Mouse (Mus musculus) right cerebral cortex, postnatal 25 days (tissue): ENCODE measurements at regions not wholly inside any gene's neighbourhood (a gene's known extent, or its start where the extent isn't known, plus 50 kb on each side); places are given as distances from the start of the nearest gene placed in this dataset.
"Not testable (repeated sequence)": the region's sequence is repeated elsewhere in the genome, so short reads cannot be mapped to it uniquely, and the experiment has no call there.

Experiments used
- DNase-seq: peaks from one replicate; pipeline ENCODE4 v3.0.0; 2022

DNA sequence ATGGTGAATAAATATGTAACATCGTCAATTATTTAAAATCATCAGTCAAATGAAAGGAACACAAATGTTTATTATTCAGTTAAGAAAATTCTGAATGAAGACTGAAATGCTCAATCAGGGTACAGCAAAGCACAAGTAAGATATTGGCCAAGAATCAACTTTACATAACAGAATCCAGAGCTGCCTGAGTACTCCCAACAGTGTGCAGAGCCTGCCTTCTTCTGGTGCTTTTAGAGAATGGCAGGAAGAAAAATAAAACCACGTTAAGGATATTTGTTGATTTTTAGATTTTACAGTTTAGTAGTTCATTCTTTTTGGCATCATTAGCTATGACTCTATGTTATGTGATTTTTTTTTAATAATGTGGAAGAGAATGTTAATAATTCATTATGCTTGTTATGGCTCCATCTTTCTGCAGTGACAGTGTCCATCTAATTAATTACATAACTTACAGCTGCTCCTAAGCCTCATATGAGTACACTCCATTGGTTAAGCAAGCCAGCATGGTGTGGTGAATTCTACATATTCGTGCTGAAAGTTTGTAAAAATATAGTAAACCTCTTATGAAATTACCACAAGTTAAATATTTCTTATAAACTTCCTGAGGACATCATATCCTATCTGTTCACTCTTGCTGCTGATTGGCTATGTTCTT, 579.0 kb downstream of the Kcna4 start:
- no peak for DNase-seq

DNA sequence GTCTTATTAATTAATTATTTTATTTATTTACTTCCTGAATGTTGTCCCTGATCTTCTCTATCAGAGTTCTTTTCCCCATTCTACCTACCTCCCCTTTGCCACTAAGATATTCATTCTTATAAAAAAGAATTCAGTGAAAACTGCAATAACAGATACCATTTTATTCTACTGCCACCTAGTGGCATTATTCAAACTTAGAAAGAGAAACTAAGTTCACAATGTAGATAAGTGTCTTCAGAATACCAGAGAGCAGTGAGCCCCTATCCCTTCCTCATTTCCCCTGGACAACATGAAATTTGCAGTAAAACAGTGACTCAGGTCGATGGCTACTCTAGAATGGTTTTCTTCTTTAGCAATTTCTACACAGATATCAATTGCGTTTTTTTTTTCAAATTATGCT, 589.2 kb downstream of the Kcna4 start:
- DNase-seq = no peak

DNA sequence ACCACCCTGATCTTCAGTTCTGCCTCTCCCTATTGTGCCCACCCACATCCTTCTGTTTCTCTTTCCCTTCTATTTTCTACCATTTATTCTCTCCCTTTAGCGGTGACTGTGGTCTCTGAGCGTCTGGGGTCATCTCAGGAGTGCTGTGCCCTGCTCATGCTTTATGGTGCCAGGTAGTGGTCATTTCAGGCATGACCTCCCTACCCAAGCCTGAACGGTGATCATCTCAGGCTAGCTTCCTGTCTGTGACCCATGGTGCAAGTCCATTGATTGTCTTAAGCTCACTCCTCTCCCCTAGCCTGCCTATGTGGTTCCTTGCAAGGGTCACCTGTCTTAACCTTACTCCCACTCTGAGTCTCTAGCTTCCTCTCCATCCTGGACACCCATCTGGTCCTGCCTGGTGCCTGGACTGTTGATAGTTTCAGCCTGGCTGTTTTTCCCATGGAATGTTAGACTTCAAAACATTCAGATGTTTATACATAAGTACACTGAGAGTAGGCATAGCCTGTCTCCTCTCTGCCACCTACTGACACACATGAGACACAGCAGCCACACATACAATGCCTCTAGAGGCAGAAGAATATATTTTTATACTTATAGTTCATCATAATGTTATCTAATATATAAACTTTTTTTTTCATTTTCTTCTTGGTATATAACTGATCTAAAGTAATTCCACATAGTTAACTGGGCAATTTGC, 595.8 kb downstream of the Kcna4 start:
- DNase-seq = no peak

DNA sequence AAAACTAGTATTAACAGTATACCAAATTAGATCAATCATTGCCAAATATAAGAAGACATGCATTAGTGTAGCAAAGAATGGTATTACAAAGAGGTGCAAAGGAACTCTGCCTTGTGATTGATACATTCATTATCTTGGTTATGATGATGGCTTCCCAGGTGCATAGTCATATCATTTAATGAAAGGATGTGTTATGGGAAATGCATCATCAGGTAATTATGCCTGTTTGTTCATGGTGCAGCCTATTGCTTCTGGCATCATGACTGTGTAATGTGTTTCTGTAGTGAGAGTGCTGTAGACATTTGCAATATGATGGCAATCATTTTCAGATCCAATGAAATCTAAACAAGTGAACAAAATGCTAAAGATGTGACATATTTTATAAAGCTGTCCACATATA, 597.8 kb downstream of the Kcna4 start:
- no peak for DNase-seq

DNA sequence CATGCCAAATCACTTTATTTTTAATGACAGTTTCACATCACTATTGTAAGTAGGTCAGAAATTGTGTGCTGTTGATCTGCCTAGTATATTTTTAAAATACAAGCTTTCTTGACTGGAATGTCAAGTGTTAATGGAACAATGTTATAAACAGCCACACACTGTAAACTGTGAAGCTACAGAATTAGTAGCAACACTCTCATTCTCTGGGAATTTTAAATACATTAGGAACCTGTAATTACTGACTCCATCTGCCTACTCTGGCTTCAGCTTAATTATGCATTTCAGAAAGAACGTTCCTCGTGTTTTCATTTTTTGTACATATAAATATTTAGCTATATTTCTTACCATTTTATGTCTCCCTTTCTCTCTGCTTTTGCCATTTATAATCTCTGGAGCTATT, 634.7 kb downstream of the Kcna4 start:
- no peak for DNase-seq

DNA sequence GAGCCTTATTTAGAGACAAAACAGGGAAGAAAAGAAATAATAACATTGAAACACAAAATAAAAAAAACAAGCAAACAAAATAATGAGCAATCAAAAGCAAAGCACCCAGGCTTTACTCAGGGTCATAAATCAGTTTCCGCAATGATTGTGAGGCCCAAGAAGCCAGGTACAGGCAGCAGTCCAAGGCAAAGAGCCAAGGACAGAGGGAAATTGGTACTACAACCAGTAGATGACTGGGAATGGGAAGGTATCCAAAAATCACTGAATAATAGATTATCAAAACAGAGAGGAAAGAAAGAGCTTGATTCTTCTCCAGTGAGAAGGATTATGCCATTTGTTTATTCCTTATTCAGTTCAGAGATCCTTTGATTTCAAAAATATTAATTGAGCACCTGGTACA, 636.2 kb downstream of the Kcna4 start:
- DNase-seq = no peak

DNA sequence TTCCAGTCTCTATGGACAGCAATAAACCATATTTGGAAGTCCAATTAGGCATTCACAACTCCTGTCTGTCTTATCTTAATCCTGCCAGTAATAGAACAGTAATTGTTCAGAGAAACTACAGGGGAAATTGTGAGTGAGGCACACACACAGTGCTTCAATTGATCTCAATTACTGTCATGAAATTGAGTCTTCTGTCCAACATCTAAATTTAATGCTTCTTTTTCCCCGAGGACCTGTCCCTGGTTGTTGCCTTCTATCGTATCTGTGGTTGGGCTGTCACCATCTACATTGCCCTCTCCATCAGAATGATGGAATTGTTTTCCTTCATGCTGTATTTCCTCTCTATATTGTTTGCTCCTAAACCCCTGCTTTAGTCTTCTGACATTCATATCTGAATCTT, 644.9 kb downstream of the Kcna4 start:
- DNase-seq = no peak

DNA sequence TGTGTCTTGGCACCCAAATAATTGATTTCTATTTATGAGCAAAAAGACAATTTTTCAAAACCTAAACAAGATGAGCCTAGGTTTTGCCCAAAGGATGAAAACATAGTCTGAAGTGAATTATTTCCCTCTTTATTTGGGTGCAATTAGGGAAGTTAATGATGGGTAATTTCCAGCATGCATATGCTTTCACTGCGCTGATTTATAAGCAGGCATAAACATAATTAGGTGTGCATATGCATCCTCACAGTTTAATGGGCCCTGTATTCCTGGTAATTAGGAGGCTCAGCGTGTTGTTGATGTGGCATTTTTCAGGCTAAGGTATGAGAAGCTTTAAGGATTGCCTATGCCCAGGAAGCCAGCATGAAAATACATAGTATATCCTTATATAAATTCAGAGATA, 645.3 kb downstream of the Kcna4 start:
- no peak for DNase-seq

DNA sequence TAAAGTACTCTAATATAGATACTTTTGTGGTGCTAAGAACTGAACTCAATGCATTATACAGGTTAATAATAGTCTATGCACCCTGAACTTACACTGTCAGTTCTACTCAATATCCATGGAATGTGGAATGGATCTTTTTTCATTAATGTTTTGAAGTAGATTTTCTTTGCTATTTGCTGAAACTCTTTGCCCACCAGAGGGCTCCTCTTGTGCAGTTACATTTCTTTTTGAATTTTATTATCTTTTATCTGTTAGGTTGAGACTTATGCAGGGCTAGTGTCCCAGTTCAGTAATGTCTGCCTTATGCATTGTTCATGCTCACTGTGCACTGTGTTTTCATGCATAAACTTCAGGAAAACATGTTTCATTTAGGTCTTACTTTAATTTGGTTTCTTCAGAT, 650.9 kb downstream of the Kcna4 start:
- DNase-seq = no peak

DNA sequence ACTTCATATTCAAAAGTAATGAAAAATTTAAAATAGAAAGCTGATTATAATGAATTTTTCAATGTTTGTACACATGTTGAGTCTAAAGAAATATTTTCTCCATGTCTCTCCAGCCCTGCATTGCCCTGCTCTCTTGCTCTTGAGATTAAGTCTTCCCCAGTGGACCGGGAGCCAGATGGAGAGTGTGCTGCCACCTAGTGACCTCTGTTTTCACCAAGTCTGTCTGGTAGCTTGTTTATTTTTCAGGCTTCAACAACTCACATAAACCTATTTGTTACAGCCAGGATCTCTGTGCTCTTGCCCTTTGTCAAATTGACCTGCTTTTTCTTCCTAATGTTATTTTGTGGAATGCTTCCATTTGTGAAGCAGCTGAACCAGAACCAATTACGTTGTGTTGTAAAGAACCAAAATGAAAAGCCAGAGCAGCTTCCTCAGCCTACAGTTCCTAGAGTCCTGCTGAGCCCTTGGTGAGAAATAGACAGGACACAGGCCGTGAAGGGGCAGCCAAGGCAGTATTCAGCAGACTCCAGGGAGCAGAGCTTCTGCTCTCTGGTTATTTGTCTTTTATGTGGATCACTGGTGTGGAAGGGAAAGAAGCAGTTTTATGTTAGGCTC, 655.5 kb downstream of the Kcna4 start:
- no peak for DNase-seq

DNA sequence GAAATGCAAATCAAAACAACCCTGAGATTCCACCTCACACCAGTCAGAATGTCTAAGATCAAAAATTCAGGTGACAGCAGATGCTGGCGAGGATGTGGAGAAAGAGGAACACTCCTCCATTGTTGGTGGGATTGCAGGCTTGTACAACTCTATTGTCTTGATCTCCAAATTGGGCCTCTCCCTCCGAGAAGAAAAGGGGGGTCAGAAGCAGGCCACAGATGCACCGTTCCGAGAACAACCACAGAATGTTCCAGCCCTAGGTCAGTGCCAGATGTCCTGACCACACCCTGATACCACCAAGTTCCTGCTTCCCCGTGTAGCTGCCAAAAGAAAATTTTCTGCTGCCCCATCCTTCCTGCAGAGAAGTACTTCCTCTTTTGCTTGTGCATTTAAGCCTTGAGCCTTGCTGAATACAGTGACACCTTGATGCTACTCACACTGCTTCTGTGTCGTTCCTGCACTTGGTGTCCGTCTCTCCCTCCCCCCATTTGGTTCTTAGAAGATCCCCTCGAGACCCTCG, 665.2 kb downstream of the Kcna4 start:
- DNase-seq = not testable (repeated sequence)

DNA sequence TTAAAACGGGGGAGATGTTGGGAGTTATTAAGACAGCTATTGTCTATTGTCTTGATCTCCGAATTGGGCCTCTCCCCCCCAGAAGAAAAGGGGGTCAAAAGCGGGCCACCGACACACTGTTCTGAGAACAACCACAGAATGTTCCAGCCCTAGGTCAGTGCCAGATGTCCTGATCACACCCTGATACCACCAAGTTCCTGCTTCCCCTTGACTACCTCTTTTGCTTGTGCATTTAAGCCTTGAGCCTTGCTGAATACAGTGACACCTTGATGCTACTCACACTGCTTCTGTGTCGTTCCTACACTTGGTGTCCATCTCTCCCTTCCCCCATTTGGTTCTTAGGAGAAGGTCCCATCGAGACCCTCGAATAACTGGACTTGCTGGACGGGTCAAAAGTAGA, 673.5 kb downstream of the Kcna4 start:
- DNase-seq = not testable (repeated sequence)

DNA sequence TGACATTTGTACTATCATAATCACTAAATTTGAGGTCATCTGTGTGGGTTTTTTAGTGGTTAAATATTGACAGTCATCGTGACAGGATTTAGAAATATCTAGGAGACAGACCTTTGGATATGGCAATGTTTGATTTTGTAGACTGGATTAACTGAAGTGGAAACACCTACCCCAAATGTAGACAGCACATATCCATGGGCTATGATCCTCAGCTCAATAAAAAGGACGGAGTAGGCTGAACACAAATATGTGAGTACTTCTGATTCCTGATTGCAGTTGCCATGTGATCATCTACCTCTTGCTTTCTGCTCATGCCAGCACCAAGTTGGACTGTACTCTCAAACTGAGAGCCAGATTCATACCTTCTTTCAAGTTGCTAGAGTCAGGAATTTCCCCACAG, 674.4 kb downstream of the Kcna4 start:
- DNase-seq = no peak

DNA sequence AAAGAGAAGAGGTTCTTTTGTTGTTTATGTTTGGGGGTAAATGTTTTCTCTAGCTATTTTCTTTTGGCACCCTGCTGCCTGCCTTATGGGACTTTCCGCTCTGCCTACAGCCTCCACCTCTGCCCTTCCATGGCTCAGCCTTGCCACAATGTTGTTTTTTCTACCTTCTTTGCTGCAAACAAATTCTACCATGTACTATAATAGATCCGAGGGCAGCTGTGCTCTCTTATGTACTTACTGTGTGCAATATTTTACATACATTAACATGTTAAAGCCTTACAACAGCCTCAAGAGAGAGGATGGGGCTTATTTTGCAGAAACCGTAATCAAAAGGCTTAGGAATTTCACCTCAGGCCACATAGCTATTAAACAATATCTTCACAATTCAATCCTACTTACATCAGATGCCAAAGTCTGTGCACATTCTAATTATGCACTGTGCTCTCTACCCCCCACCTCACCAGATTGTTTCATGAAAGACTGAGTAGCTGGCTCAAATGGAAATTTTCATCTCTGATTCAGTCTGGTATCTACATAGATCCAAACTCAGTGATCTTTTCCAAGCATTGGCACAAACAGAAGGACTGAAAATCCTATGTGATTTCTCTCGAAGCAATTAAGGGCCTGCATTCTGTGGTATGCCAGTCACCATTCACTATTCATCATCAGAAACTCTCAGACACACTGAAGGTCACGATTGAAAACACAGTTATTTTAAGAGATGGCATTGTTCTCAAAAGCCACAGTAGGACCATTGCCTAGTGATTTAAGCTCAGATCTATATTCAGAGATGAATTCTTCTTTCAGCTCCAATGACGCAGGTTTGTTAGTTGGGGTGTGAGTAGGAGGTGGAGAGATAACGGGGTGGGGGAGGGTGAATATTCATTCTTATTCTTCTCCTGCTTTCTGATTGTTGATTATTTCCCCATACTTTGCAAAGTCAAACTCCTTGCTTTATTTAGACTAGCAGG, 675.2 kb downstream of the Kcna4 start:
- DNase-seq = no peak

DNA sequence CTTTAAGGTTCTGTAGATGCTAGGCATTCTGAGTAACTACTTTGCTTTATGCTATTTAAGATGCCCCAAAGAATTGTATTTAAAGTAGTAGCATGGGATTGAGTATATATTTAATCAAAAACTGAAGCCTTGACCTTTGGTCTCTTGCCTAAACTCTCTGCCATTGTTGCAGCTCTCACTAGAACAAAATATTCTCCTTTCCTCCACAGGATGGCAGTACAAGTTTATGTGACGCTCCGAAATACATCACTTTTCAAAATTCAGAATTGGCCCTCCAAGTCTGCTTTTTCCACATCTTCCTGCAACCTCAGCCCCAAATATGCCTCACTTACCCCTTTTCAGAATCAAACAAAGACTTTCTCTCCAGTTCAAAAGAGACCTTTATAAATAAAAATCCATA, 678.1 kb downstream of the Kcna4 start:
- DNase-seq = no peak

DNA sequence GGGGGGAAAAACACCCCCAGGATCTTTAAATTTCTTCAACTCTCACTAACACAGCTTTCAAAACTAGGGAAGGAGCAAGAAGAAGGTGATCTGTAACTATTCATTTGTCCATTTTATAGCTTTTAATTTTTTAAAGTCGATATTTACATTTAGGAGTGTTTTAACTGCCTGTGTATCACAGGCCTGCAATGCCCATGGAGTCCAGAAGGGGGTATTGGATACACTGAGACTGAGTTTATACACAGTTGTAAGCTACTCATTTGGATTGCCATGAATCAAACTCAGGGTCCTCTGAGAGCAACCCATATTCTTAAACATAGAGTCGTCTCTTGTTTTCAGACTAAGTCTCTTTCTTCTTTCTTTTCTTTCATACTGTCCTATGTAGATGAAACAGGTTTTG, 679.1 kb downstream of the Kcna4 start:
- no peak for DNase-seq

DNA sequence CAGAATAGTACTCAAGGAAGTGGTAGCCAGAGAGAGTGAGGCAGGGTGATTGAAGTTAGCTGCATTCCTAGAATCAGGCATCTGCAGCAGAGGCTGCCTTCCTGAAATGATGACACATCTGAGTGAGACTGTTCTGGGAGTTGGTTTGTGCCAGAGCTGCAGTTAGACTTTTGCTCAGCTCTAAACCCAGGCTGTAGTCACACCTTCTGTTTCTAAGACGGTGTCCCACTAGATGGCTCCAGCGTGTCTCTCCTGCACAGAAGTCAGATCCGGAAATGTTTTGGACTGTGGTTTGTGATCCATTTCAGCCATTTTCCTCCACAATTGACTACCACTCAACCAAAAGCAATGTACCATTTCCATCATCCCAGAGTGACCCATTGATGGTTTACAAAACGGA, 683.1 kb downstream of the Kcna4 start:
- no peak for DNase-seq

DNA sequence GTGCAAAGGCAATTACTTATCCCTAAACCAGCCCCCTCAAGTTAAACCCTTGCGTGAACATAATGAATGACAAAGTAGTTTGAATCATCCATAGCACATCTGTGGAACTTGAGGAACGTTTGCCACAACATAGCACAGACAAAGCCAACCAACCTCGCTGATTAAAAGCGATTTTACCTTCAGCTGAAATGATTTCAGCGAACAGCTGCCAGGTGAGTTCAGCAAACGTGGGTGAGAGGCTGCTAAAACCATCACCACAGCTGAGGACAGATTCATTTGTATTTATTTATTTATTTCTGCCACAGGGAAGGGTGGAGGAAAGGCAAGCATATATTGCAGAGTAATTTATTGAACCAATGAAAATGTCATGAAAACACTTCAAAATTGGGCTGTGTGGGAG, 704.4 kb downstream of the Kcna4 start:
- no peak for DNase-seq

DNA sequence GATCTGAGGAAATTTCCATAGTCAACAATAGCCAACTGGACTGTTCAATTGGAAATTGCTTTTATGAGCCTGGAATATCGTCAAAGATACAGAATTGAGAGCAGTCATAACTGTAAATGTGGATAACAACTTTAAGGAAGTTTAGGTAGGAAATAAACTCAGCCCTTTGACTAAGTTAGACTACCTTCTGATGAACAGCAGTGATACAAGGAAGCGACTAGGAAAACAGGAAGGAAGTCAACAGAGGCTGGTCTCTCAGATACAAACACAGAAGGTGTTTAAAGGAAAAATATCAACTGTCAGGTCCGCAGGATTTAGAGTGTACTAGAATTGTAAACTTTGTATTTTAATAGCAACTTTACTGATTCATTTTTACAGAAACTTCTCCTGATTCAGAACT, 721.1 kb downstream of the Kcna4 start:
- no peak for DNase-seq

DNA sequence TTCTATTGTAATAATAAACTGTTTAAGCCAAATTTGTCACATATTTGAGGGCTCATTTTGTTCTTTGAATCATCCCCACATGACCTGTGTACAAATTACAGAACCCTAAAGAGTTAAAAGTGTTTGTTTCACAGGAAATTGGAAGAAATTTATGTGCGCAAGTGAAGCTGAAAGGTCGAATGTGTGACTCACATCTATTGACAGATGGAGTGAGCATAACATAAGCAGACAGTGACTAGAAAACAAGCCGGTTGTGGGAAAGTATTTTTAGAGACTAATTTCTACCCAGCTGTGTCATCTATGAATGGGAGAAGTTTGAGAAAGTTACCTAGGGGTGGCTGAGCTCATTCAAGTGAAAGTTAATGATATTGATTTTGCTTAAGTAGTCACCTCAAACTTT, 732.8 kb downstream of the Kcna4 start:
- no peak for DNase-seq

DNA sequence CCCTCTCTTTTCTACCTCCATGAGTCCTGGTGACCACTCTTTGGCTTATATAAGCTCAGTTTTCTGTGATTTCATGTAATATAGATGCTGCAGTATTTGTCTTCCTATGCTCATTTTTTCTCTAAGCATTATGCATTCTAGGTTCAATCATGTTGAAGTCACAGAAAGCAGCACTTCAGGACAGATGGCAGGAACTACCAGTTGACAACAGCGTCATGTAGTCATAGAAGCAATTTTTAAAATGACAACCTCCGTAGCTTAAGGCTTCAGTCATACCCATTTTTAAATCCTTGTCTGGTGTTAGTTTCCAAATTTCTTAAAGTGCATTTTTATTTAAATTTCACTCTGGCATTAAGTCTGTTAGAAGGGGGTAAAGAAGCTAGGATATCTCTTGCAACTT, 740.2 kb downstream of the Kcna4 start:
- no peak for DNase-seq

DNA sequence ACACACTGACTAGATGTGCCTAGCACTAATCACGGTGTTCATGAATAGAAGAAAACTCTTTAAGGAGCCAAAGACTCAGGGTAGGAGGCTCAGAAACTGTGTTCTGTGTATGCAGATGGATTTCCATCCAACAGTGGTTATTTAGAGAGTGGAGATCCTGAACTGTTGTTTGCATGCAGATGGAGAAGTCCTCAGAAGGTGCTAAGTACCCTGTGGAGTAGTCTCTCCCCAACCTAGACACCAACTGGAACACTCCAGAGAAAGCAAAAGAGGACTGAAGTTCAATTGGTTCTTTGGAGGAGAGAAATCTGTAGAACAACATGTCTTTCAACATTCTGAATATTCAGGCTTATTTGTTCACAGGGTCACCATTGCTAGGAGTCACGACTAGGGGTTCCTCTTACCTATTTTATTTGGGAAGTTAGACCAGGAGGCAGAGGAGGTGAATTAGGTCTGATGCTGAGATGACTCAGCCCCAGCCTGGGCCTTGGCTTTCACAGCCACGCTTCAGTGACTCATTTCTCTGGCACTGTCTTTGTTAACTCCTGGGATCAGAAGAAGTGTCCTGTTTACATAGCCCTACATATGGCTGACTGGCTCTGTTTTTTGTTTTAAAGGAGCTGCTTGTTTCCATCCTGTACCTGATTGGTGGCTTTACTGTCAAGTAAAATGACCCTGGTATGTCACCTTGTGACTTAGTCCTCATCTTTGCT, 742.0 kb downstream of the Kcna4 start:
- peak; percentile 22 for DNase-seq
